Mouse (Mus musculus) naive thymus-derived CD4-positive, alpha-beta T cell, adult 2 months (primary cell): ENCODE results near the gene Ap1s1.

Experiments used
- DNase-seq: peaks from one replicate; pipeline ENCODE4 v3.0.0-alpha.2; 2011; ENCODE audit warnings: low read depth

Gene Ap1s1

DNA sequence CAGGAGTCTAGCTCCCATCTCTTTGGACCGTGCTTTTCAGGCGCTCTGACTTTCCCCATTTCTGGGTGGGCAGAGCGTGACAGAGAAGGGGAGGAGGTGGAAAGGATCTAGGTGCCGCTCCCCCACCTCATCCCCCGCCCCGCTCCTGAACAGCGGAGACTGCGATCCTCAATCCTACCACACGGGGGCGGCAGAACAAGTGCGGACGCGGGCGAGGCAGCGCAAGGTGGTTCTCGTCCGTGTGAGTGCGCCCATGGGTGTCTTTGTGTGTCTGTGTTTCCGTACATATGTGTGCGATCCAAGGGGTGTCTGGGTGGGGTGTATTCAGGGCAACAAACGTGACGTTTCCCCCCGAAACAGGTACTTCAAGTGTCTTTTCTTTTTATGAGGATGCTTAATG, 20.8 kb downstream of the Ap1s1 start:
- peak; percentile 88 for DNase-seq

- DNase-seq: no peak
Observed at GRCm38 (mm10) chr5:137024318-137024717, 21.6 kb downstream of the Ap1s1 start.

GRCm38 (mm10) chr5:137015913-137016312, 30.0 kb downstream of the Ap1s1 start:
- DNase-seq: no peak

DNA sequence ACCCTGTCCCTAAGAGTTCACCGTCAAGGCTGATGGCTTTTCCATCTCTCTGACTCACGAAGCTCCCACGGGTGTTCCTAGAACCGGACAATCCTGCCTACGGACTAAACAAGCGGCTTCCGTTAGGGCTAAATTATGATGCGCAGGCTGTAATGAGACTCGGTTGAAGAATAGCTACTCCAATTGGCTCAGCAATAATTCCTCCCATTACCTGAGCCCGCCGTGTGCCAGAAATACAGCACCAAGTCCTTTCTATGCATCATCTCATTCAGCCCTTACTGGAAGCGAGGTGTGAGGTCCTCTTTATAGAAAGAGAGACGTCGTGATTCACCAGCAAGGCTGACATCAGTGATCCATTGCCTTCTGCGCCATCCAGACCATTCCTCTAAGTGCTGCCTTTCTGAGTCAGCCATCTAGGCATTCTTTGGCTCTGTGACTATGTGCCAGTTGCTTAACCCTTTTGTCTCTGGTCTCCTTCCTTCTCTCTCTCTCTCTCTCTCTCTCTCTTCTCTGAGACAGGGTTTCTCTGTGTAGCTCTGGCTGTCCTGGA, 33.5 kb downstream of the Ap1s1 start:
- DNase-seq: no peak

GRCm38 (mm10) chr5:137009988-137010387, 35.9 kb downstream of the Ap1s1 start:
- peak; percentile 48 for DNase-seq

GRCm38 (mm10) chr5:137007276-137007675, 38.7 kb downstream of the Ap1s1 start:
- no peak for DNase-seq

DNA sequence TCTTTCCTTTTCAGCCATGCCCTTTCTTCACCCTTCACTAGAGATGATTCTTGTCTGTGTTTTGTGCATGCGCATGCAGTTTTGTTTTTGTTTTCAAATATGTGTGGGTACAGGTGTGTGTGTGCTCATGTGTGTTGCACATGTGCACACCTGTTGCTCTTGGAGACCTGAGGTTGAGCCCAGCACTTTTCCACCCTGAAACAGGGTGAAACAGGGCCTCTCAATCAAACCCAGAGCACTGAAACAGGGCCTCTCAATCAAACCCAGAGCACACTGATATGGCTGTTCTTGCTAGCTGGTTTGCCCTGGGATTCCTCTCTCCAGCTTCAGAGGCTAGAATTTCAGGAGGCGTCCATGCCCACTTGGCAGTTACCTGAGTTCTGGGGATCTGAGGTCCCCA, 45.3 kb downstream of the Ap1s1 start:
- DNase-seq: no peak

GRCm38 (mm10) chr5:136999449-136999848, 46.5 kb downstream of the Ap1s1 start:
- no peak for DNase-seq

GRCm38 (mm10) chr5:136989801-136990200, 56.1 kb downstream of the Ap1s1 start:
- no peak for DNase-seq

DNA sequence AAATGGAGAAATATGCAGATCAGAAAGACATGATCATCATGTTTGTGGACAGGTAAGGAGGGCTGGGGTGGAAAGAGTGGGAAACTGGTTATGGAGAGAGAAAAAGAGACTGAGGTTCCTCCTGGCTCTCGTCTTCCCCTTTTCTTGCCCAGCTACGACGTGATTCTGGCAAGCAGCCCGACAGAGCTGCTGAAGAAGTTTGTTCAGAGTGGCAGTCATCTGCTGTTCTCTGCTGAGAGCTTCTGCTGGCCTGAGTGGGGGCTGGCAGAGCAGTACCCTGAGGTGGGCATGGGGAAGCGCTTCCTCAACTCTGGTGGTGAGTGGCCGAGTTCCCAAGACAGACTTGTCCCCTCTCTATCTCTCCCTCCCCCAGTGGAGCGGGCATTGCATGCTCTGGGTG, 57.5 kb downstream of the Ap1s1 start:
- DNase-seq: no peak

DNA sequence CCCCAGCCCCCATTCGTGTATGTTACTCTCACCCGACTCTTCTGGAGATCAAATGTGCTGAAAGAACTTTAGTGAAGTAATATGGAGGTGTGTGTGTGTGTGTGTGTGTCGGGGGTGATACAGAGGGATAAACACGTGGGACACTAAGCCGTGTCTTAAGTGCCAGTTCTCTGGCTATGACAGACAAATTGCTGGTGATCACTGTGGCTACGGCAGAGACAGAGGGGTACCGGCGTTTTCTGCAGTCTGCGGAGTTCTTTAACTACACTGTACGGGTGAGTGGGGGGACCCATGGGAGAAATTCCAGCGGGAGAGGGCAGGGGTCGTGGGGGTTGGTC, 58.0 kb downstream of the Ap1s1 start, which contains the start of gene Znhit1:
Gene Znhit1, minus strand, starts transcription at position 88 of the 338 bp plus-strand sequence.
- DNase-seq: no peak

- DNase-seq: peak; percentile 58
Observed at GRCm38 (mm10) chr5:136987138-136987933, 58.6 kb downstream of the Ap1s1 start.

DNA sequence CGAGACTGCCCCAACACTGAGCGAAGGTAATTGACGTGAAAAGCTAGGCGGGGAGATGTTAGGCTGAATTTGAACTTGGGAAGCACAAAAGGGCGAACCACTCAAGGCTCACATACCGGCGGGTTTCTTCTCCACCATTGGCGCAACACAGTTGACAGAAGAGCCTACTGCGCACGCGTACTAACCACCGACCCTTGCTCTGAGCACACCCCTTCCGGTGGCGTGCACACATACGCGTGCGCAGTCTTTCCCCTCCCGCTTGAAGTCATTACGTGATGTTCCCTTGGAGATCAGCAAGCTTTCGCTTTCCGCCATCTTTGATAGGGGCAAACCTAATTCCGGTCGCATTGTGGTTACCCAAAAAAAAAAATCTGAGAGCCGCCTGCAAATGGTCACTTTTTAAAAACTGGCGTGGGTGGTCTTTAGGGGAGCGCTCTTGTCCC, 59.2 kb downstream of the Ap1s1 start, which contains the start of gene Plod3:
Gene Plod3, plus strand, starts transcription at position 325 of the 443 bp plus-strand sequence.
- peak; percentile 99 for DNase-seq
